Mouse (Mus musculus) G1E (cell line): ENCODE data around the gene Sdsl.

Experiments used
- CTCF ChIP-seq: IDR thresholded peaks from 2 replicates; pipeline ENCODE4 v1.5.1; 2012; ENCODE audit warnings: low read depth, low read length, inconsistent platforms, mixed read lengths
- GATA1 ChIP-seq: IDR thresholded peaks from 2 replicates; pipeline ENCODE4 v1.6.1; 2012; ENCODE audit warnings: borderline replicate concordance, low read length, inconsistent platforms, mixed read lengths
- POLR2AphosphoS5 ChIP-seq: IDR thresholded peaks from 2 replicates; pipeline ENCODE4 v1.6.1; 2012; ENCODE audit warnings: low read depth, low read length, inconsistent platforms; ENCODE audit not compliant: insufficient replicate concordance
- TAL1 ChIP-seq: conservative IDR thresholded peaks from 2 replicates; pipeline ENCODE4 v1.6.1; 2012; ENCODE audit warnings: low read depth, low read length, inconsistent platforms, mixed read lengths

DNA sequence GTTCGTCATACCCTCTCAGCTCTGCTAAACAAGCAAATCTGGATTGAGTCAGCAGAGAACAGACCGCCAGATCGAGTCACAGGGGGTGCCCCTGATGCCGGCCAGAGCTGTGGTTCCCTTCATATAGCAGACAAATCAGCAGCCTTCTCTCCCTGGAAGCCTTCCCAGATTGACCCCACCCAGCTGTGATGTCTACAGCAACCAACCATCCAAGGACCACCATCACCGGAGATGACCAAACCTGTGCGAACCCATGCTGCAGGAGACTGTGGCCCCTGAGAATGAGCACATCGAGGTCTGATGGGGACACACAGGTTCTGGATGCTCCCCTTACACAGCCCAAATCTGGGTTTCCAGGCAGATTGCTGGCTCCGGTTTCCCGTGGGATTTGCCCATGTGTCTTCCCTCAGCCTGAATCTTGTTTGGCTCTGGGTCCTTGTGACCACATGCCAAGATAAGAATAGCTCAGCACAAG lies 29.6 kb upstream of the Sdsl start:
- TF ChIP-seq CTCF (no peak), POLR2AphosphoS5 (no peak), TAL1 (no peak), GATA1 (no peak)
